Mouse (Mus musculus) T-helper 17 cell (primary cell): ENCODE measurements around the gene Hmces.
"Not testable (repeated sequence)": the region's sequence is repeated elsewhere in the genome, so short reads cannot be mapped to it uniquely, and the experiment has no call there.

ENCODE experiments used
- in situ Hi-C, 2 experiments: fragments of 300-600 bp; cut with MboI, MseI; formaldehyde crosslinking; loops; 1 replicate in 1 of 2; 2 replicates in 1 of 2; pipeline ENCODE4 v1.15.1; 2025; ENCODE audit warnings: high pct_unique_total_duplicates in 2 of 2

Hmces gene

DNA sequence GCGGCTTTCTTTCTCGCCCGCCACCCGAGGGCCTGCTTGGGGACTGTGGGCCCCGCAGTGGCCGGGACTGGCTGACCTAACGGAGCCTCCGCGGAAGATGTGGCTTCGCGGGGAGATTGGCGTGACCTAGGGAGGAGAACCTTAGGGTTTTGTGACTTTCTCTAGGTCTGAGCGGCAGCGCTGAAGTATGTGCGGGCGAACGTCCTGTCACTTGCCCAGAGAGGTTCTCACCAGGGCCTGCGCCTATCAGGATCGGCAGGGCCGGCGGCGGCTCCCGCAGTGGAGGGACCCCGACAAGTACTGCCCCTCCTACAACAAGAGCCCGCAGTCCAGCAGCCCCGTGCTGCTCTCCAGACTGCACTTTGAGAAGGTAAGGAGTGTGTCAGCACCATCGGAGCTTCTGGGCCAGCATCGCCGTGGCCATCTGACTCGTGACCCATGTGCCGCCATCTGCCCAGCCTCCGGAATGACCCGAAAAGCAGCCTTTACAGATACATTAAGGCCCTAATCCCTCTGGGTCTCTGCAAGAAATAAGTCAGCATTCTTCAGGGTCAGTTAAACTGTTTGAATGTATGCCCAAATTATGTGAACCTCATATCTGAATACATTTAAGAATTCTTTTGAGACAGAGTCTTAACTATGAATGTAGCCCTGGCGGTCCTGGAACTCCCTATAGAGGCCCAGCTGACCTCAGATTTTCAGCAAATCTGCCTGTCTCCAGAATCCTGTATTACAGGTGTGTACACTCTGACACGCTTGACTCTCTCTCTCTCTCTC lies 779 bp downstream of the Hmces start:
- in situ Hi-C loops: no loop called here

DNA sequence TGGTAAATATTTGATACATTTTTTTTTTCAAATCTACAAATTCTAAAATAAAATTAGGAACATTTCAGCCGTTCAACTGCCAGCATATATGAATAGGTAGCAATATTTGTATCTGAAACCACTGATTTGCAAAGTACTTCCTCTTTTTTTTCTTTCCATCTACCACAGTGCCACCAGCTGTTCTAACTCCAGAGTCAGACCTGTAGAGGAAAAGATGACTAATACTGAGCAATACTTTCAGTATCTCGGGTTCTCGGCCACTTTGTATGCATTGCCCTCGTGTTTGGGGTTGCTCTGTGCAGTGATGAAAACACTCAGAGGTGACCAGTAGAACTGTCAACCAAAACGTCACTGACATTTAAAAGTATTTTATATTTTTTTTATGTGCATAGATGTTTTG lies 2.2 kb downstream of the Hmces start:
- in situ Hi-C loops: no loop called here

DNA sequence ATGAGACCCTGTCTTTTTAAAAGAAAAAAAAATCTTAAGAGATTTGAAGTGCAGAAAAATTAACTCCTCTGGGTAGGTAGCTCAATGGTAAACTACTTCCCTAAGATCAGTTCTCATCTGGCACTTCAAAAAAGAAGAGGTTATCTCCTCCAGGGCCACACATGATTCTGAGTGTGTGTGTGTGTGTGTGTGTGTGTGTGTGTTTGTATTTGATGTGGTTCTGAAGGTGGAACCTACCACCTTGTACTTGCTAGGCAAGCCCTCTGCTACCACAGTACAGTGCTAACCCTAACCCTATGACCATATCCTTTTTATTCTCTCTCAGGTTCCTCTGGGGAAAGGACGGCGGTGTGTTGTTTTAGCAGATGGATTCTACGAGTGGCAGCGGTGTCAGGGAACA lies 7.5 kb downstream of the Hmces start:
- in situ Hi-C loops: no loop called here

DNA sequence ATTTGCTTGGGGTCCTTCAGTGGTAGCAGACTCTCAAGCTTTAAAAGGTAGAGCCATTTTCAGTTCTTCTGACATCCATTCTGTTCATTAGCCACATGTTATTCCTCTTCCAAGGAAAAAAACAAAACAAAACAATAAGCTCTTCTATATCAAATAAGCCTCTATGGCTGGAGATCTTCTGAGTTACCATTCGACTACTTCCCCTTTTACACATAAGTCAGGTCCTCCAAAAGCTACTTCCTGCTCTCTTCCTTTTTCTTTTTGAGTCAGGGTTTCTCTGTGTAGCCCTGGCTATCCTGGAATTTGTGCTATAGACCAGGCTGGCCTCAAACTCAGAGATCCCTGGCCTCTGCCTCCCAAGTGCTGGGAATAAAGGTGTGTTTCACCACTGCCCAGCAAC lies 9.9 kb downstream of the Hmces start:
- in situ Hi-C loops: no loop called here

DNA sequence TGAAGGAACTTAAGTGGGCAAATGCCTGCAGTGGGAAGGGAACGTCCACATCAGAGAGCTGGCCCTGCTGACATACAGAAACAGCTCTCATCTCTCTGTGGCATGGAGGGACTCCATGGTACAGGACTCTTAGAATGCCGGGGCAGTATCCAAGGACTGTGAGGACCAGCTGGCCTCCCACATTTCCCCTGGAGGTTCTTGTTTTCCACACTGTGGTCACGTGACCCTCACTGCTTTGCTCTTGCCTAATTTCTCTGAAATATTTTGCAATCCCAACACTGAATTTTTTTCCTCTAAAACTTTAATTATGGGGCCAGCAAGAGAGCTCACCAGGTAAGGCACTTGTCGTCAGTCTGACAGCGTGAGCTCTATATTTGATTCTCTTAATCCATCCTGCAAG lies 21.3 kb downstream of the Hmces start:
- in situ Hi-C loops: no loop called here

DNA sequence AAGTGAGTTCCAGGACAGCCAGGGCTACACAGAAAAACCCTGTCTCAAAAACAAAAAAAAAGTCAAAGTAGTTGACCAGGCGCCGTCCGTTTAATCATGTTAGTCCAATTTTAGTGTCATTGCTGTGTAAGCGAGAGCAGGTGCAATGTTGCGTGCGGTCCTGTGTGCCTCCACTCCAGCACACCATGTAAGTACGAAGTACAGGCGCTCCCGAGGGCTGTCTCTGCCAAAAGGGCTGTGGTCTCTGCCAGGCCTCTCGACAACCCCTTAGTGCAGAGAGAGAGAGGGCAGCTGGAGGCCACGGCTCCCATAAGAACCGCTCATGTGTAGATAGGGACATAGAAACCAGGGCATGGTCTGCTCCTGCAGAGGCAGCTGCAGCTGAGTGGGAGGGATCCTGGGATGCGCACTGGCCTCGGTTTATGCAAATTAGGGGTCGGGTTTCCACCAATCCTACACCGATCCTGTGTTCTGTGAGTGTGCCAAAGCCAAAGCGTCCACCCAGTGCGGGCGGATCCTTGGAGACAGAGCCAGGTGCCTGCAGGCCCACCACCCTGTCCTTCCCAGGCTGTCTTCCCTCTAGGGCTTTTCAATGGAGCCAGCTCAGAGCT lies 23.5 kb downstream of the Hmces start:
- in situ Hi-C loops: no loop called here

DNA sequence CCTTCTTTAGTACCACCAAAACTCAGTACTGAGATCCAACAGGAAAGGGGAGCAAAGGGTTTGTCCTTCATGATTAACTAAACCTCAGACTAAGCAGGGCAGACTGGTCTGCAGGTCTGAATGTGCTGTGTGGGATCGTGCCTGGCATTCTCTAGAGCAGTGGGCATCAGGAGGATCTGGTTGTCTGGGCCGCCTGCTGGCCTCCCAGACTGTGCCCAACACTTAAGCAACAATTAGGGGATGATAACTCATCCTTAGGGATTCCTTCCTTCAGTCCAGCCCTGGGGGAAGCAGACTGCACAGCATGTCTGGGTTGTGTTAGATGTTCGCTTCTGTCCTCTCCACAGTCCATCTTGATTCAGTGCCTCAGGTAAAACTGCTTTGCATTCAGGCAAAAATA lies 25.2 kb downstream of the Hmces start:
- in situ Hi-C loops: no loop called here

DNA sequence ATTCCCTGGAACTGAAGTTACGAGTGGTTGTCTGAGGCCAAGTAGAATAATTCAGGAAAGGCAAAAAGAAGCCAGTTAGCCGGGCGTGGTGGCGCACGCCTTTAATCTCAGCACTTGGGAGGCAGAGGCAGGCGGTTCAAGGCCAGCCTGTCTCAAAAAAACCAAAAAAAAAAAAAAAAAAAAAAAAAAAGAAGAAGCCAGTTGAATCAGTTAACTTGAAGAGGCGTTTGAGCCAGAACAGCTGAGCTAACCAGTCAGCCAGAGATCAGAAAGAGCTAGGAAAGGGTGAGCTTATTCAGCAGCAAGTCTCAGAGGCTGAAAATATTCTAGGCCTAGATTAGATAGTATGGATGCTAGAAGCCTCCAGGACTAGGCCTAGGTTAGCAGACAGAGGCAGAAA lies 28.4 kb downstream of the Hmces start:
- in situ Hi-C loops: loop anchor here in 1 of 2 experiments (10.0 kb wide), 1 partner anchor 853 kb away; no protein-coding TSS in a partner anchor

DNA sequence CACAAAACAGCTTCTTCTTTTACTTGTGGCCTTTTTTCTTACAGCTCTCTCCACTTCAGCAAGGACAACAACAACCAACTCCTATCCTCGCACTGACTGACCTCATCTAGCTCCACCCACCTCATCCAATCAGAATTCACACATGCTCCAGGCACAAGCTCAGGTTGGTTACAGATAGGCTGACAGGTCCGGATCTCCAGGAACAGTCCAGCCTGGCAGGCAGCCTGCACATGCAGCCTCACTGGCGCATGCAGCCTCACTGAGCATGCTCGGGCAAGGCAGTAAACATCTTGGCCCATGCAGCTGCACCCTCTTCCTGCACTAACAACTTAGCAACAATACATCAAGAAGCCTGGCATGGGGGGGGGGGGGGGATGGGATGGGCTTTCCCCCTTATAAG lies 48.7 kb downstream of the Hmces start:
- in situ Hi-C loops: not testable (repeated sequence)

DNA sequence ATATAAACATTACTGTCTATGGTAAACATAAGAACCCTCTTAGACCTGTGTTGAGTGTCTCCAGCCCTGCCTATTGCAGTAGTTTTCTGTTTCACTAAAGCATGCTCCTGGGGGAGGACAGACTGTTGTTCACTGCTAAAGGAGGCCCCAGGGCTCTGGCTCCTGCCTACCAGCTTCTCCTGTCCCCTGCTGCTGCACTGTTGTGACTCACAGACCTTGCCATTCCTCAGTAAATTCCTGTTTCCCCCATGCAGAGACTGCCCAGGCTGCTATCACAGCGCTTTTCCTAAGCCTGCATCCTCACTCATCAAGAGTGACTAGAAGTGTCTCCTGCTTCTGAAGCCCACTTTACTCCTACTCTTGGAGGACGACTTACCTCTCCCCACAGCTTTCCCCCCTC lies 56.3 kb downstream of the Hmces start:
- in situ Hi-C loops: no loop called here

DNA sequence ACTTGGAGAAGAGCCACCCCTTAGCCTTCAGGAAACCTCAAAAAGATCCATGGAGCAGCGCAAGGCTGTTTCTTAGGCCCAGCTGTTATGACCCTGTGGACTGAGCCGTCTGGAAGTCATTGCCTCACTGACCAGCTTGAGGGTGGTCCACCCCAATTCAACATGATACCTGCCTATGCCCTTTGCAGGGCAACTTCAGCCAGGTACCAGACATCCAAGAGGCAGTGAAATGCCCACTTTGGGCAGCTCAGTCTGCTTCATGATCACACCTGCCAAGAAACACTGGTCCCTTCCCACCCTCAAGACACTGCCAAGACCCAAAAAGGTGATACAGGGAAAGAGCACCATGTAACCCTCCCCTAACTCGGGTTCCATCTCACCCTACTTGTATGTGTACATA lies 66.0 kb downstream of the Hmces start:
- in situ Hi-C loops: no loop called here

DNA sequence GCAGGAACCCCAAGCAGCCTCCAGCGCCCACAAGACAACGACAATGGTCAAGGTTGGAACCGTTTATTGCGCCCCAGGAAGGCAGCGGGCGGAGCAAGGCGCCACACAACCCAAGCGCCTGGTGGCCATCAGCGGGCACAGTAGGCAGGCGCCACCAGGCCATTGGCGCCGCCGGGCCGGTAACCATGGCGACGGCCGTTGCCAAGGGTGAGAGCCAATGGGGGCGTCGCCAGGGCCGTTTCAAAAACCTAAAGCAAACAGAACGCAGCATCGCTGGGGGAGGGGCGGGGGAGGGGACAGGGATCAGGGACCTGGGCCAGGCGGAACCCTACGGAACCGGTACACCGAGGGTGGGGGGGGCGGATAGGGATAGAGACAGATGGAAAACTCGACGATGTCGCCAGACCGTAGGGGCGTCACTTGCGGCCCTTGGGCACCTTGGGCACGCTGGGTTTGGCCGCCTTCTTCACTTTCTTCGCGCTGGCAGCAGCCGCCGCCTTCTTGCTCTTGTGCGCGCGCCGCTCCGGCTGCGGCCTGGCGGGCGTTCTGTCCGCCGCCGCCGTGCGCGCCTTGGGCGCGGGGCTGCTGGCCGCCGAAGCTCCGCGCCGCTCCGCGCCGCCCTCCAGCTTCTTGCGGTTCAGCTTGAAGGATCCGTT lies 66.8 kb downstream of the Hmces start:
- in situ Hi-C loops: no loop called here

DNA sequence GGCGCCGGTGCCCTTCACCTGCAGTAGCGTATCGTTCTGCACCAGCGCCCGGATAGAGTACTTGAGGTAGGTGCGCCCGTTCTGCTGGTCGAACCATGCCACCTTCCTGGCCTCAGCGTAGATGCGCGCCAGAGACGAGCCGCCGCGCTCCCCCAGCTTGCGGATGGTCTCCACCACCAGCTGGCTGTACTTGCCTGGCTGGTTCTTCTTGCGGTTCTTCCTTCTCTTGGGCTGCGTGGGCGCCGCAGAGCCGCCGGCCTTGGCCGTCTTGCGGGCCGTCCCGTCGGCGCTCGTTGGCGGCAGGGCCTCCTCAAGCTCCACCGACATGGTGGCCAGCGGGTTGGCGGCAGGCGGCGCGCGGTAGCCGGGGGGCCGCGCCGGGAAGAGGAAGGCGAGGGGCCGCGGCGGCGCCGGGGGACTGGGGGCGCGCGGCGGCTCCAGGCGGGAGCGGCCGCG lies 67.3 kb downstream of the Hmces start:
- in situ Hi-C loops: no loop called here

DNA sequence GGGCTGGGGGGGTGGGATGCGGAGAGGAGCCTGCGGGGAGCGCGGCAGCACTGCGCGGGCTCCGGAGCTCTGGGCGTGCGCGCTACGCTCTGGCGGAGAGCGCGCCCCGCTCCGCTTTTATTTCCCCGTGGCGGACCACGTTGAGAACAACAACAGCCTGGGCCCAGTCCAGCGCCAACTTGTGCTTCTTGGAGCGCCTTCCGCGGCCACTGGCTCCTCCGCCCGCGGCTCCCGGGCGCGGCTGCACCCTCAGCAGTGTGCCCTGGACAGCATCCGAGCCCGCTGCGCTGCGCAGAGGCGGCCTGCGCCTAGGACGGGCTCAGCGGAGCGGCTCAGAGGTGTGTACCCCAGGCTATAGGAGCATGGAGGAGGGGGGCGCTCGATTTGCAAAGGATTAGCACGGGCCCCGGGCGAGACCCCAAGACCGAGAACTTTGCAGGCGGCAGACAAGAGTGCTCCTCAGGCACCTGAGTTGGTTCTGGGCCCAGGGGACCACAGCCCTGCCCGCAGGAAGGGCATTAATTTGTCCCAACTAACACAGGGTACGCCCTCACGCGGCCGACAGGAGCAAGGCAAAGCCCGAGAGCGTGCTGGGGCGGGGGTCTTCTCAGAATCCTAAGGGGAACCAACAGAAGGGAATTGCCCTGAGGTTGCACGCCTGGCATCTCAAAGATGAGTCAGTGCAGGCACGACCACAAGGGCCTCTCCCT lies 68.0 kb downstream of the Hmces start, which contains the start of gene H1fx:
TSS of gene H1fx (minus strand) at position 91 of the 710 bp plus-strand sequence.
- in situ Hi-C loops: no loop called here

DNA sequence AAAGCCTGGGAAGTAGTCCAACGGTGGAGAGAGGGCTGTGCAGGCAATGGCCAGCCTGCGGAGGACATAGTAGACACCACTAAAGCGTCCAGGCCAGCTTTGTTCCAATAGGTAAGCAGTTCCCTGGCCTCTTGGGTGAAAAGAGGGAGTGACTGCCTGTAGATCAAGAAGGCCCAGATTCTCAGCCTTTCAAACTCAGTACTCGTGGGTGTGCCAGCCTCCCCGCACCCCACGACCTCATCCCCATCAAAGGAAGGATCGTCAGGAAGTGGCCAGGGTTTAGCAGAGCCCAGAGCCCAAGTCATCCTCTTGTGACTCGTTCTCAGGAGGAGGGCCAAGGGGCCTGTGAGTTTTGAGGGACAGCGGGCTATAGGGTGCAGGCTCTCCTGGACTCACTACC lies 68.8 kb downstream of the Hmces start:
- in situ Hi-C loops: no loop called here
